Mouse (Mus musculus) G1E (cell line): Measurements from ENCODE around the gene Snai1. TPM values are rescaled to one million over a fixed set of nuclear protein-coding genes. Genes with fewer than 3 reads are reported as not detected.

Experiments used
- ATAC-seq: 2 replicates; pipeline ENCODE4 v1.8.0; 2016; ENCODE audit warnings: mild to moderate bottlenecking; ENCODE audit not compliant: insufficient number of reproducible peaks, poor library complexity, low FRiP score, severe bottlenecking; ENCODE audit errors: extremely low read depth
- DNase-seq: peaks from one replicate; pipeline ENCODE4 v3.0.0; 2012; ENCODE audit warnings: low spot score
- H3K27me3 ChIP-seq: 2 replicates; pipeline ENCODE4 v1.6.1; 2012; ENCODE audit warnings: mild to moderate bottlenecking, low read length, inconsistent platforms; ENCODE audit not compliant: insufficient read depth
- H3K36me3 ChIP-seq: replicated peaks from 2 replicates; pipeline ENCODE3; 2012; ENCODE audit warnings: mild to moderate bottlenecking, inconsistent platforms
- H3K4me1 ChIP-seq: 2 replicates; pipeline ENCODE4 v1.6.1; 2012; ENCODE audit warnings: low read depth, low read length, inconsistent platforms, mixed read lengths; ENCODE audit not compliant: insufficient read depth
- H3K4me3 ChIP-seq: 2 replicates; pipeline ENCODE4 v1.5.1; 2012; ENCODE audit warnings: low read depth, mild to moderate bottlenecking, inconsistent platforms, low read length, moderate library complexity, mixed read lengths
- H3K9me3 ChIP-seq: replicated peaks from 2 replicates; pipeline ENCODE4 v1.6.1; 2012; ENCODE audit warnings: inconsistent platforms
- CTCF ChIP-seq: IDR thresholded peaks from 2 replicates; pipeline ENCODE4 v1.5.1; 2012; ENCODE audit warnings: low read depth, low read length, inconsistent platforms, mixed read lengths
- GATA1 ChIP-seq: IDR thresholded peaks from 2 replicates; pipeline ENCODE4 v1.6.1; 2012; ENCODE audit warnings: borderline replicate concordance, low read length, inconsistent platforms, mixed read lengths
- GATA2 ChIP-seq: IDR thresholded peaks from 2 replicates; pipeline ENCODE4 v1.6.1; 2012; ENCODE audit warnings: low read depth, low read length, inconsistent platforms, borderline replicate concordance
- POLR2AphosphoS5 ChIP-seq: IDR thresholded peaks from 2 replicates; pipeline ENCODE4 v1.6.1; 2012; ENCODE audit warnings: low read depth, low read length, inconsistent platforms; ENCODE audit not compliant: insufficient replicate concordance
- TAL1 ChIP-seq: conservative IDR thresholded peaks from 2 replicates; pipeline ENCODE4 v1.6.1; 2012; ENCODE audit warnings: low read depth, low read length, inconsistent platforms, mixed read lengths
- polyA plus RNA-seq: library from polyadenylated mRNA; stranded (reverse); fragments of >175 nt; gene quantifications from 2 replicates; pipeline ENCODE4 v1.2.3, GENCODE M21; 2012
- total RNA-seq, 2 experiments: library from RNA; stranded (forward) in 1 of 2; stranded (reverse) in 1 of 2; fragments of 200-1000 nt in 1 of 2; fragments of >200 nt in 1 of 2; fragmentation: Nextera tagmentation in 1 of 2; gene quantifications; 2 replicates each; pipeline ENCODE4 v1.2.3; 2014 to 2017

Snai1 gene
- total and polyA plus RNA-seq, 3 experiments = not detected

DNA sequence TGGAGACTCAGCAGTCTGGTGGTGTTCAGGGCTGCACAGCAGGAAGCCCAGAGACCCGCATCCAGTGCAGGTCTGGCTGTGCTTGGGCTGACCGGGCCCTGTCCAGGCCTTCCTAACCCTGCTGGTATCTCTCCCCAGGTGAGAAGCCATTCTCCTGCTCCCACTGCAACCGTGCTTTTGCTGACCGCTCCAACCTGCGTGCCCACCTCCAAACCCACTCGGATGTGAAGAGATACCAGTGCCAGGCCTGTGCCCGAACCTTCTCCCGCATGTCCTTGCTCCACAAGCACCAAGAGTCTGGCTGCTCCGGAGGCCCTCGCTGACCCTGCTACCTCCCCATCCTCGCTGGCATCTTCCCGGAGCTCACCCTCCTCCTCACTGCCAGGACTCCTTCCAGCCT is 3.8 kb downstream of the Snai1 start:
- H3K4me1 ChIP-seq = peaks cover 7% of the 10 kb centered on the region; the same call in 1 of the 2 replicates
- no peaks in the 10 kb centered on the region for H3K36me3 ChIP-seq
- ATAC-seq (no peak), DNase-seq (no peak)
- TF ChIP-seq GATA2 = no peak
- TF ChIP-seq CTCF = no peak
- no peak for TF ChIP-seq GATA1
- TF ChIP-seq TAL1 = no peak
- no peak for TF ChIP-seq POLR2AphosphoS5
- H3K4me3 ChIP-seq = no peak overlapping the region
- H3K27me3 ChIP-seq = peaks cover 54% of the 10 kb centered on the region
- H3K9me3 ChIP-seq = no peaks in the 10 kb centered on the region

DNA sequence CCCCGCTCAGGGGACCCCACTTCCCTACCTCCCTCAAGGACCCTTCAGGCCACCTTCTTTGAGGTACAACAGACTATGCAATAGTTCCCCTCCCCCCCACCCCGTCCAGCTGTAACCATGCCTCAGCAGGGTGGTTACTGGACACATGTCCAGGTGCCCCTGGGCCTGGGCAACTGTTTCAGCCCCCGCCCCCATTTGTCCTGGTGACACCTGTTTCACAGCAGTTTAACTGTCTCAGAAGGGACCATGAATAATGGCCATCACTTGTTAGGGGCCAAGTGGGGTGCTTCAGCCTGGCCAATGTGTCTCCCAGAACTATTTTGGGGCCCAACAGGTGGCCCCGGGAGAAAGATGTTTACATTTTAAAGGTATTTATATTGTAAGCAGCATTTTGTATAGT is 4.4 kb downstream of the Snai1 start:
- H3K36me3 ChIP-seq = no peaks in the 10 kb centered on the region
- DNase-seq (no peak), ATAC-seq (no peak)
- no peak overlapping the region for H3K4me3 ChIP-seq
- H3K9me3 ChIP-seq = no peaks in the 10 kb centered on the region
- H3K4me1 ChIP-seq = peaks cover 7% of the 10 kb centered on the region; the same call in 1 of the 2 replicates
- H3K27me3 ChIP-seq = peaks cover 49% of the 10 kb centered on the region
- no peak for TF ChIP-seq GATA1
- no peak for TF ChIP-seq POLR2AphosphoS5
- no peak for TF ChIP-seq CTCF
- TF ChIP-seq GATA2 = no peak
- TF ChIP-seq TAL1 = no peak

DNA sequence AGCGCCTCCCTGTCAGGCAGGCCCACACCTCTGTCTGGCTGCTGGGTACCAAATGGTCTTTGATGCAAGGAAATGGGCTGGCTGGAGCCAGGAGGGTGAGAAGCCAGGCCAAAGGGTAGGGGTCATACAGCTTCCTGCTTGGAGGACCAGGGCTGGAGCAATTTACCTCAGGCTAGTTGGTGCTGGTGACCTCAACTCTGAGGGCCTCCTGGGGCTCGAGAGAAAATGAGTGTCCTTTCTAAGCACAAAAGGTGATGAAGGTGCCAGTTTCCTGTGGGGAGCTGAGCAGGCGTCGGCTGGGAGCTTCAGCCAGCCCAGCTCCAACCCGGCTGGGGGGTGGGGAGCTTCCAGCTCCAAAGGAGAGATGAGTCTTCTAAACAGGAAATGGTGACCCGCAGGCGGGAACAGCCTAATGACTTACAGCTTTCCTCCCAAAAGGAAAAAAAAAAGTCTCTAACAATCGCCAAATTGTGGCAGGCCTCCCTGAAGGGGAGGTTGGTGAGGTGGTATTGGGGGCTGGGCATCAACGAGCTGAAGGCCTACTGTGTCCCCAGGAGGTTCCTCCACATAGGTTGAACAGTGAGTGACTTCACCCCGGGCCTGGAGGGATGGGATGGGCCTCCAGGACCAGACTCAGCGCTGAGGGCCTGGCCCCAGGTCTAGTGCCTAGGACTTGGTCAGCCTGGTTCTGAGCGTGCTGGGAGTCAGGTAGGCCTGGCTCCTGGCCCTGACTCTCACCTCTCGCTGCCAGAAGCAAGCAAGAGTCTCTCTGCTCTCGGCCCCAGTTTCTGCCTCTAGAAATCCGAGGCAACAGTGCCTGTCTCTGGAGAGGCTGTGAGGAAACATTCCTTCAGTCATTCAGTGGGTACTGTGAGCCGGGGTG is 5.4 kb downstream of the Snai1 start:
- no peak for ATAC-seq
- H3K4me1 ChIP-seq = no peaks in the 10 kb centered on the region
- H3K9me3 ChIP-seq = no peaks in the 10 kb centered on the region
- no peak overlapping the region for H3K4me3 ChIP-seq
- DNase-seq = no peak
- no peaks in the 10 kb centered on the region for H3K36me3 ChIP-seq
- TF ChIP-seq POLR2AphosphoS5 (no peak), GATA2 (no peak), GATA1 (no peak), CTCF (no peak), TAL1 (no peak)
- peaks cover 53% of the 10 kb centered on the region for H3K27me3 ChIP-seq

DNA sequence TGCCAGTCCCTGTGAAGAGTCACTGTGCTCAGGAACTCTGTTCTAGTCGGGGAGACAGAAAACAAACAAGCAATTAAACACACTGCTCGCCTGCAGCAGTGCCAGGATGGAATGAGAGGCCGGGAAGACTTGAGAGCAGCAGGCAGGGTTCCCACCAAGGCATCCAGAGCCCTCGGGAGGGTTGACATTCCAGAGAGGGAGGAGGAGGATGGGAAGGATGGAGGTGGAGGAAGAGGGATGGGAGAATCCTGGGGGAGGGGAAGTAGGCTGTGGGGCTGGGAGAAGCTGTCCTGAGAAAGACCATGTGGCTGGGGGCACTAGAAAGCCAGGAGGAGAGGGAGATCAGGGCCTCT is 6.0 kb downstream of the Snai1 start:
- Histone ChIP-seq H3K4me3 (no peak overlapping the region), H3K9me3 (no peaks in the 10 kb centered on the region), H3K4me1 (no peaks in the 10 kb centered on the region), H3K36me3 (no peaks in the 10 kb centered on the region), H3K27me3 (peaks cover 48% of the 10 kb centered on the region)
- TF ChIP-seq GATA1 = no peak
- no peak for DNase-seq
- ATAC-seq = no peak

DNA sequence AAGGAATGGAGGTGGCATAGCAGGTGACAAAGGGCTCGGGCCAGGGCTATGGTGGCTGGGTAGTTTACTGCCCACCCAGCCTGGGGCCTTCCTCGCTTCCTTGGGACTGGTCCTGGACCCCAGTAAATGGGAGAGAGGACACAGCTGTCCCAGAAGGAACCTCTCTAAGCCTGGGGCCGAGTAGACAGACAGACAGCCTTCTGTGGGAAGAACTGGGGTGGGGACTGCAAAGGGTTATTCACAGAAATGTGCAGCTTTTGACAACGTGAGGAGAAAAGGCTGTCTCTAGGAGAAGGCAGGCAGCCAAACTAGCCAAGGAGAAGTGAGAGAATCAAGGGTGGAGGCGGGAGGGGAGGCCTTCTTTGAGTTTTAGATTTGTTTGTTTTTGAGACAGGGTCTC is 6.5 kb downstream of the Snai1 start:
- Histone ChIP-seq H3K27me3 (peaks cover 45% of the 10 kb centered on the region), H3K36me3 (no peaks in the 10 kb centered on the region), H3K4me1 (no peaks in the 10 kb centered on the region), H3K9me3 (no peaks in the 10 kb centered on the region), H3K4me3 (no peak overlapping the region)
- DNase-seq (no peak), ATAC-seq (no peak)
- TF ChIP-seq POLR2AphosphoS5 (no peak), CTCF (no peak), GATA2 (no peak)

DNA sequence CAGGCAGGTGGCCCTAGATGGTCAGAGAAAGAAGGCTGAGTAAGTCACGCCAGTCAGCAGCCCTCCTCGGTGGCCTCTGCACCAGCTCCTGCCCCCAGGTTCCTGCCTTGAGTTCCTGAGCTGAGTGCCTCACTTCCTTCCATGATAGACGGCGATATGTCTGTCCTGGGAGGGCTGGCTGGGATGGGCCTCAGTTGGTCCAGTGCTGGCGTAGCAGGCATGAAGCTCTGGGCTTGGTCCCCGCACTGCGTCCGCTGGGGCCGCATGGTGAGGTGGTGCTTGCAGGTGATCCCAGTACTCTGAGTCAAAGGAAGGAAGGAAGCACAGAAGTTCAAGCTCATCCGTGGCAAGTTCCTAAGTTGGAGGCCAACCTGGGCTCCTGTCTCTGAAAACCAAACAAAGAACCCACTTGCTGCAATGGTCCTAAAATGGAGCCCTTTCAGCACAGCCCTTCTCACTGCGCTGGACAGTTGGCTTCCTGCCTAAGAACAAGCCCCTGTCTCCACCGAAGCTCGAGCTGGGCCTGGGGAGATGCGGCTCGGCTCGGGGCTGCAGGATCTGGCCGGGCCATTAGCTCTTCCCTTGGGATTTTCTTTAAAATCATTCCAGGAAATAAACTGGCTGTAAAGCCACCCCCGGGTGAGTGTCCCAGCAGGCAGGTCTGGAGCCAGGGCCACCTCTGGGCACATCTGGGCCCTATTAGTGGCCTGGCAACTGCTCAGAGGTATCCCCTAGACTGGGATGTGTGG is 8.6 kb downstream of the Snai1 start:
- DNase-seq (no peak), ATAC-seq (no peak)
- Histone ChIP-seq H3K4me3 (no peak overlapping the region), H3K36me3 (no peaks in the 10 kb centered on the region), H3K27me3 (peaks cover 34% of the 10 kb centered on the region), H3K9me3 (no peaks in the 10 kb centered on the region), H3K4me1 (no peaks in the 10 kb centered on the region)
- no peak for TF ChIP-seq POLR2AphosphoS5
- TF ChIP-seq GATA2 = no peak
- no peak for TF ChIP-seq GATA1
- TF ChIP-seq CTCF = no peak
- no peak for TF ChIP-seq TAL1
